Mouse (Mus musculus): ENCODE data around the gene Carm1. TPM values are rescaled to one million over a fixed set of nuclear protein-coding genes. Genes with fewer than 3 reads are reported as not detected.

The Carm1 gene
- polyA plus RNA-seq, 1 experiment = 61.6 TPM

DNA sequence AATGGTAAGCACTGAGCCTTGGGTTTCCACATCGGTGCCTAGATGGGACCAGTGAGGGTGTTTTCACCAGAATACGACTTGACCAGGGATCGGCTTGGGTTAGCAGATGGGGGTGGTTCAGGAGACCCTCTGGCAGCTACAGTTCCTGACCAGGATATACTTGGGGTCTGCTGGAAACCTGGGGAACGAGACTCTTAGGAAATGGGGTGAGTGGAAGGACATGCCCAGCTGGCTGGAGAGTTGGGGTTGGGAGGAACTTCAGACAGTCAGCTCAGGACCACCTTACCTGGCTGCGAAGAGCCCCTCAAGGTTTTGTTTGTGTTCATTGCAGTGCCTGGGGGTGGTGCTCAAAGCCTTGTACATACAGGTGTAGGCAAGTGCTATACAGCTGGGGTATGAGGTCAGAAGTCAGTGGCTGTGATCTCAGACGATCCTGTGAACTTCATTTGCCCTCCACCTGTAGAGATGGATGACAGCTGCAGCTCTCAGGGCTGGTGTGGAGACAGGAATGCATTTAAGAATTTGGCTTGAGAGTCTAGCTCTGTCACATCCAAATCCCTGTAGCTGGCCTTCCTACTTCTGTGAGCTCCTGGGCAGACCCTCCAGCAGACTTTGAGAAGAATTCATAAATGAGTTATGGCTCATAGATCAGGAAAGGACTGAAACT, 7.0 kb downstream of the Carm1 start:
- TF ChIP-seq POLR2A (IDR thresholded peaks at IDR 0.05; ENCODE audit: extremely low read depth, insufficient read depth, low read length) (no peak), CTCF (IDR thresholded peaks at IDR 0.05; ENCODE audit: extremely low read depth, insufficient read depth, low read length) (no peak)
- Histone ChIP-seq H3K4me1 (ENCODE audit: control insufficient read depth, insufficient read depth, low read length) (no peaks in the 10 kb centered on the region), H3K27ac (ENCODE audit: insufficient read depth, low read length) (no peak overlapping the region), H3K4me3 (ENCODE audit: insufficient read depth, low read length) (no peak overlapping the region)

DNA sequence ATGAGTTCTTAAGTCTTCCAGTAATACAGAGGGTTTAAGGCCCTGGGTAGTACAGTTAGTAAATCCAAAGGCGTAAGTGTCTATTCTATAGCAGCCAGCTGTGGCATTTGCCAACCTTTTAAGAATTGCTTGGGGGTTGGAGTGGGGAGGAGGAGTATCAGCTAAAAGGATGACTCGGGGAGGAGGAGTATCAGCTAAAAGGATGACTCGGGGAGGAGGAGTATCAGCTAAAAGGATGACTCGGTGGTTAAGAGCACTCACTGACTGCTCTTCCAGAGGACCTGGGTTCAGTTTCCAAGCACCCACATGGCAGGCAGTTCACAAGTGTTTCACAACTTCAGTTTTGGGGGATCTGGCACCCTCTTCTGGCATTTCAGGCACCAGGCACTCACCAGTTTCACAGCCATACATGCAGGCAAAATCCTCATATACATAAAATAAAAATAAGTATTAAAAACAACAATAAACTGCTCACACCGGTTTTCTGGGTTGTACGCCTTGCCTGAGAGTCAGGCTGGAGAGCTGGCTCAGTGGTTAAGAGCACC, 8.6 kb downstream of the Carm1 start:
- Histone ChIP-seq H3K4me1 (ENCODE audit: control insufficient read depth, insufficient read depth, low read length) (no peaks in the 10 kb centered on the region), H3K27ac (ENCODE audit: insufficient read depth, low read length) (no peak overlapping the region), H3K4me3 (ENCODE audit: insufficient read depth, low read length) (no peak overlapping the region)
- TF ChIP-seq CTCF (IDR thresholded peaks at IDR 0.05; ENCODE audit: extremely low read depth, insufficient read depth, low read length) (no peak), POLR2A (IDR thresholded peaks at IDR 0.05; ENCODE audit: extremely low read depth, insufficient read depth, low read length) (no peak)

DNA sequence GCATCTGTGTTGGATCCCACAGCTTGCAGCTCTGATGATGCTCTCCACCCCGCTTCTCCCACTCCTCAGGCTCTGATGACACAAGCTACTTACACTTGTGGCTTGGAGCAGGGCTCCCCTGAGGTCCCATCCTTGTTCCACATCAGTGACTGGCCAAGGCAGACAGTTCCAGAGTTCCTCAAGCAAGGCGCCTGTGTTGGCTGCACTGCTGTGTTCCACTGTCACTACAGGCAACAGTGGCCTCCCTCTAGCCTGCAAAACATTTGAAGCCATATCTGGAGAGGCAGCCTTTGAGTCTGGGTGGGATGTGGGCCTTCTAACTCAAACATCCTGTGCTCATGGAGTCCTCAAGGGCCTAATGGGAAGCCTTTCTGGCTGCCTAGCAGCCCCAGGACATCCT, 10.3 kb downstream of the Carm1 start:
- no peaks in the 10 kb centered on the region; the same call in 1 of the 2 replicates for H3K4me1 ChIP-seq (ENCODE audit: control insufficient read depth, insufficient read depth, low read length)
- H3K4me3 ChIP-seq (ENCODE audit: insufficient read depth, low read length) = no peak overlapping the region
- no peak for TF ChIP-seq POLR2A (IDR thresholded peaks at IDR 0.05; ENCODE audit: extremely low read depth, insufficient read depth, low read length)
- H3K27ac ChIP-seq (ENCODE audit: insufficient read depth, low read length) = no peak overlapping the region

DNA sequence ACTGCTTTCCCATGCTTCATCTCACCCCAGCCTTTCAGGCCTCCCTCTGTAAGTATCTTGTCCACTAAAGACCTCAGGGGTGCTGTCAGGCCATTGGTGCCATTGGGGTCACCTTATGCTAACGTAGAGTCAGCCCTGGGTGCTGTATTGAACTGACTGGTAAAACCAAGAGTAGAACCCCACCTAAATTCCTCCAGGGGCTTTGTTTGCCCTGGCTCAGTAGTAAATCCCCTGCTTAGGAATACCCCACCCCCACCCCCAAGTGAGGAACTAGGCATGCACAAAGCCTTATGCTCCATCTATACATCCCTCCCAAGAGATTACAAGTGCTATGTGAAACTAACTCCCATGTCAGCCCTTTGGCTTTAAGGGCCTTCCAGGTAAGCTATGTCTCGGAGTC, 10.9 kb downstream of the Carm1 start:
- TF ChIP-seq POLR2A (IDR thresholded peaks at IDR 0.05; ENCODE audit: extremely low read depth, insufficient read depth, low read length) (no peak), CTCF (IDR thresholded peaks at IDR 0.05; ENCODE audit: extremely low read depth, insufficient read depth, low read length) (no peak)
- no peak overlapping the region for H3K27ac ChIP-seq (ENCODE audit: insufficient read depth, low read length)
- no peaks in the 10 kb centered on the region; the same call in 1 of the 2 replicates for H3K4me1 ChIP-seq (ENCODE audit: control insufficient read depth, insufficient read depth, low read length)
- no peak overlapping the region for H3K4me3 ChIP-seq (ENCODE audit: insufficient read depth, low read length)

DNA sequence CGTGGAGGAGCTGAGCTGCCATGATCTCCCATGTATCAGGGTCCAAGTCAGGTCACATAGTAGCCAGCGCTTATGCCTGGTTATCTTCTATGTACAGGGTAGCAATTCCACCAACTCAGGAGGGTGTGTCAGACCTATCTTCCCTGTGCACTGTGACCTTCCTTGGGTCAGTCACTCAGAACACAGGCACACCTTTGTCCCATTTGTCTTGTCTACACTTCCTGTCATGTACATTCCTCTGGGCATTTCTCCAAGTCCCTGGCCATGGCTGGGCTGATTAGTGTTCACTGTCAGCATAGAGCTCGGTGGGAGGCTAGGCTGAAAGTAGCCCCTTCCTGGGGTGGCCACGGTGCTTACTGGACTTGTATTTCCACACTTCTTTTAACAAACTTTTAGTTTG, 11.7 kb downstream of the Carm1 start:
- TF ChIP-seq CTCF (IDR thresholded peaks at IDR 0.05; ENCODE audit: extremely low read depth, insufficient read depth, low read length) = no peak
- no peak for TF ChIP-seq POLR2A (IDR thresholded peaks at IDR 0.05; ENCODE audit: extremely low read depth, insufficient read depth, low read length)
- H3K4me3 ChIP-seq (ENCODE audit: insufficient read depth, low read length) = no peak overlapping the region
- no peak overlapping the region for H3K27ac ChIP-seq (ENCODE audit: insufficient read depth, low read length)
- H3K4me1 ChIP-seq (ENCODE audit: control insufficient read depth, insufficient read depth, low read length) = no peaks in the 10 kb centered on the region; the same call in 1 of the 2 replicates

DNA sequence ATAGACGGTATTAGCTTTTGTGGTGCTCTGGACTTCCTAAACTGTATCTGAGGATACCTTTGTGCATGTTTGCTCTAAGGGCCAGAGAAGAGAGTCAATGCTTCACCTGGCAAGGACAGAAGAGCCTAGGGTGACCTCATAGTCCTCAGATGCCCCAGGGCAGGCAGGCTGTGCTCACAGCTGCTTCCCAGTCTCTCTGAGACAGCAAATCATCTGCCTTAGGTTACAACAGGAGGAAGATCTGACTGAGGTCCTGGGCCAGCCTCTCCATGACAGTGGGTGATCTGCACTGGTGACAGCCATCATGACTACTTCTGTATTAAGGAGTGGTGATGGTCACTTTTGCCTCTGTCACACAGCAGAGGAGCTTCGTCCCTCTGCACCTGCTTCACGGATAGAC, 12.5 kb downstream of the Carm1 start:
- Histone ChIP-seq H3K4me3 (ENCODE audit: insufficient read depth, low read length) (no peak overlapping the region), H3K4me1 (ENCODE audit: control insufficient read depth, insufficient read depth, low read length) (no peaks in the 10 kb centered on the region; the same call in 1 of the 2 replicates)

DNA sequence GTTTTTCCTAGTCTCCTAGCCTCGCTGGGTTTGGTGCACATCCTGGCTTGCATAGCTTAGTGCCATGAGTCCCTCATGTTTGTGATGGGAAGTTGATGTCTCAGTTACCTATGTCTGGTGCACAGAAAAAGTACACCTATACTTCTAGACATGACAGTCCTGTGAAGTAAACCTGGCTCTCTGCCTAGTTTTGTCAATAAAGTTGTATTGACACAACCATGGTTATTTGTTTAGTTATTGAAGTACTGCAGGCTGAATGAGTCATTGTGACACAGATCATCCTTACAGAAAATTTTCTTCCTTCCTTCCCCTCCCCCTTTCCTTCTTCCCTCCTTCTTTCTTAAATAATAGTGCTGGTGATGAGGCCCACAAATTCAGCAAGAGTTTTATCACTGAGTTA, 17.7 kb downstream of the Carm1 start:
- TF ChIP-seq CTCF (IDR thresholded peaks at IDR 0.05; ENCODE audit: extremely low read depth, insufficient read depth, low read length) (no peak), POLR2A (IDR thresholded peaks at IDR 0.05; ENCODE audit: extremely low read depth, insufficient read depth, low read length) (no peak)
- Histone ChIP-seq H3K27ac (ENCODE audit: insufficient read depth, low read length) (no peak overlapping the region), H3K4me1 (ENCODE audit: control insufficient read depth, insufficient read depth, low read length) (peaks cover 2% of the 10 kb centered on the region; the same call in 1 of the 2 replicates), H3K4me3 (ENCODE audit: insufficient read depth, low read length) (no peak overlapping the region)

More for the DNA sequence above, 12.5 kb downstream of the Carm1 start:
- TF ChIP-seq CTCF (IDR thresholded peaks at IDR 0.05; ENCODE audit: extremely low read depth, insufficient read depth, low read length) = no peak
- no peak for TF ChIP-seq POLR2A (IDR thresholded peaks at IDR 0.05; ENCODE audit: extremely low read depth, insufficient read depth, low read length)
- H3K27ac ChIP-seq (ENCODE audit: insufficient read depth, low read length) = no peak overlapping the region

DNA sequence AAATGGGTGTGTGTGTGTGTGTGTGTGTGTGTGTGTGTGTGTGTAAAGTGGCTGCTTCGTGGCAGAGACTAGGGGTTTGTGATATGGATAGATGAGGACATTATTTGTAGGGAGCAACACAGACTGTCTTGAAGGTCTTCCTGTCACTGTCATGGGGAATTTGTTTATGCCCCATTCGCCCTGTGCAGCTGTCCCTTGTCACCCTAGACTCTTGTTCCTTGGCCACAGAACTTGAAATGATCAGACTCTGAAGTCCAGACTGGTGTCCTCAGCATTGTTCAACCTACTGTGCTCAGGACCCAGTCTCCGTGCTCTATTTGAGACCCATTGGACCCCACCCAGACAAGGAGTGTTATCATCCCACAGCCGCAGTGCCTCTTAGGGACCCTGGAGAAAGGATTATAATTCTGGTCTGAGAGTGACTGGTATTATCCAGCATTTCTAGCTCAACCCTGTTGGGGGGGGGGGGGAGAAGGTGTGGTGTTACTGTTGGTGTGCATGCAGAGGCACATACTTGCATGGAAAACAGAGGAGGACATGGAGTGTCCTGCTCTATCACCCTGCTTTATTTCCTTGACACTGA, 18.4 kb downstream of the Carm1 start:
- H3K4me1 ChIP-seq (ENCODE audit: control insufficient read depth, insufficient read depth, low read length) = peaks cover 2% of the 10 kb centered on the region; the same call in 1 of the 2 replicates
- TF ChIP-seq POLR2A (IDR thresholded peaks at IDR 0.05; ENCODE audit: extremely low read depth, insufficient read depth, low read length) = no peak
- no peak for TF ChIP-seq CTCF (IDR thresholded peaks at IDR 0.05; ENCODE audit: extremely low read depth, insufficient read depth, low read length)
- no peak overlapping the region for H3K4me3 ChIP-seq (ENCODE audit: insufficient read depth, low read length)
- H3K27ac ChIP-seq (ENCODE audit: insufficient read depth, low read length) = no peak overlapping the region

DNA sequence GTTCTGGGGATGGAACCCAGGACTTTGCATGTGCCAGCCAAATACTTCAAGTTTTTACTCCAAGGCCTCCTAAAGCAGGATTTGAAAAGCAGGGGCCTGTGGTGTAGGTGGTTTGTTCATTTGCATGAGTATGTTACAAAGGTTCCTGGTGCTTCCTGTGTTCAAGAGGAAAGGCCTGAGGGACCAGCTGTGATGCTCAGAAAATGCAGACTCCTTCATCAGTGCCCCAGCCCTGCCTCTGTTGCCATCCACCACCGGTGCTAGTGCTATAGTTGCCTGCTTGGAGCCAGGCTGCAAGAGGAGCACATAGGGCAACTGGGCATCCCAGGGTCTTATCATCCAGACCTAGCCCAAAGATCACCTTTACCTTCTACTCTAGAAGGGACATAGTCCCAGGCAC, 19.8 kb downstream of the Carm1 start:
- Histone ChIP-seq H3K4me3 (ENCODE audit: insufficient read depth, low read length) (no peak overlapping the region), H3K4me1 (ENCODE audit: control insufficient read depth, insufficient read depth, low read length) (0 out of 2 replicates have a peak, but pooled peaks cover 2% of the 10 kb centered on the region), H3K27ac (ENCODE audit: insufficient read depth, low read length) (no peak overlapping the region)
- no peak for TF ChIP-seq POLR2A (IDR thresholded peaks at IDR 0.05; ENCODE audit: extremely low read depth, insufficient read depth, low read length)
- no peak for TF ChIP-seq CTCF (IDR thresholded peaks at IDR 0.05; ENCODE audit: extremely low read depth, insufficient read depth, low read length)

DNA sequence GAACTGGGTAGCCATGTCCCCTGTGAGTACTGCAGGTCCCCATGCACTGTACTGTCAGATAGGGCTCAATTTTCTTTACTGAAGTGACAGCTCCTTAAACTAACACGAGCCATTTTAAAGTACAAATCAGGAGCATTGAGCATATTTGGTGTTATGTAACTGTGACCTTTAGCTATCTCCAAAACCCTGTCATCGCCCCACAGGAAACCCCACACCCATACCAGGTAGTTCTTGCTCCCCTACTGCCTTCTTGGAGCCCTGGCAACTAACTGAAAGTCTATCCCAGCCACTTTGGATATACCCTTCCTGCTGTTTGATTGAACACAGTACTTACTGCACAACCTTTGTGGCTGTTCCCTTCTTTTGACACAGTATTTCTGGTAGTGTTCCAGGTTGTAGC, 20.4 kb downstream of the Carm1 start:
- 0 out of 2 replicates have a peak, but pooled peaks cover 2% of the 10 kb centered on the region for H3K4me1 ChIP-seq (ENCODE audit: control insufficient read depth, insufficient read depth, low read length)
- no peak overlapping the region for H3K27ac ChIP-seq (ENCODE audit: insufficient read depth, low read length)
- no peak overlapping the region for H3K4me3 ChIP-seq (ENCODE audit: insufficient read depth, low read length)
- no peak for TF ChIP-seq POLR2A (IDR thresholded peaks at IDR 0.05; ENCODE audit: extremely low read depth, insufficient read depth, low read length)
- TF ChIP-seq CTCF (IDR thresholded peaks at IDR 0.05; ENCODE audit: extremely low read depth, insufficient read depth, low read length) = no peak
